Mouse (Mus musculus) kidney, adult 9 months (tissue): ENCODE results near the gene Arhgef5.
"Not testable (repeated sequence)": the region's sequence is repeated elsewhere in the genome, so short reads cannot be mapped to it uniquely, and the experiment has no call there.

Experiments used
- DNase-seq: peaks from one replicate; pipeline ENCODE4 v3.0.0; 2022

Gene Arhgef5

GRCm38 (mm10) chr6:43265363-43266041 lies at the start of gene Arhgef5:
Arhgef5 (plus strand) TSS chr6:43265582.
- peak; percentile 92 for DNase-seq

- DNase-seq, result not testable (repeated sequence)
These were observed 34.1 kb upstream of the Arhgef5 start, which contains the start of gene Olfr47 for GRCm38 (mm10) chr6:43231255-43231654. Olfr47 (plus strand) TSS chr6:43231529.

- no peak for DNase-seq
These were observed 23.3 kb upstream of the Arhgef5 start for GRCm38 (mm10) chr6:43242061-43242460.

GRCm38 (mm10) chr6:43247396-43247795 lies 18.0 kb upstream of the Arhgef5 start:
- no peak for DNase-seq

- no peak for DNase-seq
These were observed 12.4 kb upstream of the Arhgef5 start for GRCm38 (mm10) chr6:43252994-43253393.

GRCm38 (mm10) chr6:43254193-43254926 lies 11.0 kb upstream of the Arhgef5 start:
- peak; percentile 51 for DNase-seq

- DNase-seq, result no peak
These were observed 4.6 kb upstream of the Arhgef5 start for GRCm38 (mm10) chr6:43260756-43261155.

GRCm38 (mm10) chr6:43266356-43266755 lies 974 bp downstream of the Arhgef5 start:
- DNase-seq, result peak; percentile 78

GRCm38 (mm10) chr6:43272597-43272996 lies 7.2 kb downstream of the Arhgef5 start:
- peak; percentile 31 for DNase-seq

- no peak for DNase-seq
These were observed 8.7 kb downstream of the Arhgef5 start for GRCm38 (mm10) chr6:43274123-43274522.

- DNase-seq, result peak; percentile 50
These were observed 12.9 kb downstream of the Arhgef5 start for GRCm38 (mm10) chr6:43278247-43278646.

GRCm38 (mm10) chr6:43280481-43280880 lies 15.1 kb downstream of the Arhgef5 start:
- no peak for DNase-seq

GRCm38 (mm10) chr6:43292041-43292440 lies 26.7 kb downstream of the Arhgef5 start:
- DNase-seq, result peak; percentile 80

- DNase-seq, result no peak
These were observed 27.2 kb downstream of the Arhgef5 start for GRCm38 (mm10) chr6:43292471-43293076.

- DNase-seq, result peak; percentile 26
These were observed 27.8 kb downstream of the Arhgef5 start for GRCm38 (mm10) chr6:43293175-43293574.

GRCm38 (mm10) chr6:43295908-43296307 lies 30.5 kb downstream of the Arhgef5 start:
- no peak for DNase-seq

- peak; percentile 57 for DNase-seq
These were observed 31.6 kb downstream of the Arhgef5 start for GRCm38 (mm10) chr6:43296798-43297507.

- no peak for DNase-seq
These were observed 32.1 kb downstream of the Arhgef5 start for GRCm38 (mm10) chr6:43297508-43297850.

GRCm38 (mm10) chr6:43309454-43309853 lies 44.1 kb downstream of the Arhgef5 start, which contains the start of gene Nobox:
Nobox (minus strand) TSS chr6:43309554.
- DNase-seq, result no peak

GRCm38 (mm10) chr6:43310071-43310470 lies 44.7 kb downstream of the Arhgef5 start:
- DNase-seq, result no peak

- no peak for DNase-seq
These were observed 47.2 kb downstream of the Arhgef5 start for GRCm38 (mm10) chr6:43312546-43312945.

GRCm38 (mm10) chr6:43312961-43313656 lies 47.7 kb downstream of the Arhgef5 start:
- peak; percentile 22 for DNase-seq
